Mouse (Mus musculus): ENCODE measurements around the gene Cmip.

DNA sequence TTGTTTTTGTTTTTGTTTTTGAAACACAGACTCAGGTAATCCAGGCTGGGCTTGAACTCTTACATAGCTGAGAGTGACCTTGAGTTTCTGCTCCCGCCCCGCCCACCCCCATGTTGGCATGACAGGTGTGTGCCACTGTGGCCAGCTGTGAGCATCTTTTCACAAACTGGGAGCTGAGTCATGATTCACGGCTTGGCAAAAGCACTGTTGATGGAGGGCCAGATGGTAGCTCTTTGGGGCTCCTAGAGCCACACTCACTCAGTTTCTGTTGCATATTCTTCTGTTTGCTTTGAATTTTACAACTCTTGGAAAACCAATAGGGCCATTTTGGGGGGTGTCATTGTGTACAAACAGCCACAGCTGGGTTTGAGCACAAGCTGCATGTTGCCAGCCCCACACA lies 149.2 kb downstream of the Cmip start:
- TF ChIP-seq USF1 (IDR thresholded peaks at IDR 0.05; ENCODE audit: low read depth) (no peak), CTCF (IDR thresholded peaks at IDR 0.05; ENCODE audit: control insufficient read depth, insufficient read depth, insufficient read length) (no peak), FOSL1 (IDR thresholded peaks at IDR 0.05; ENCODE audit: insufficient read depth, low read length, poor library complexity, severe bottlenecking) (no peak), MYOD1 (IDR thresholded peaks at IDR 0.05; ENCODE audit: control insufficient read depth, insufficient read length, low read depth) (peak; percentile 32)

All from C2C12 (cell line).